Mouse (Mus musculus) kidney, embryonic 14.5 days (tissue): Measurements from ENCODE around the gene Pck2. TPM values are rescaled to one million over a fixed set of nuclear protein-coding genes. Genes with fewer than 3 reads are reported as not detected.

Source experiments
- ATAC-seq: fragments of 200-750 bp; cut with Nextera tagmentation; 2 replicates; pipeline ENCODE4 v1.8.0; 2017; ENCODE audit warnings: moderate number of reproducible peaks, mild to moderate bottlenecking, moderate TSS enrichment, moderate library complexity; ENCODE audit not compliant: low FRiP score, low TSS enrichment
- H3K27ac ChIP-seq: fragments of 300-500 bp; sonication (generic); 2 replicates; pipeline ENCODE4 v1.5.1; 2014; ENCODE audit warnings: low read depth, mild to moderate bottlenecking, low read length, moderate library complexity, mixed read lengths
- H3K27me3 ChIP-seq: fragments of 300-500 bp; sonication (generic); 2 replicates; pipeline ENCODE4 v1.6.1; 2014; ENCODE audit warnings: mild to moderate bottlenecking, low read length; ENCODE audit not compliant: control insufficient read depth, insufficient read depth
- H3K36me3 ChIP-seq: fragments of 300-500 bp; sonication (generic); 2 replicates; pipeline ENCODE4 v1.6.1; 2014; ENCODE audit warnings: low read length, mixed read lengths; ENCODE audit not compliant: control insufficient read depth, insufficient read depth
- H3K4me1 ChIP-seq: fragments of 300-500 bp; sonication (generic); 2 replicates; pipeline ENCODE4 v1.6.1; 2014; ENCODE audit warnings: low read length, mixed read lengths; ENCODE audit not compliant: control insufficient read depth, insufficient read depth
- H3K4me2 ChIP-seq: fragments of 300-500 bp; sonication (generic); replicated peaks from 2 replicates; pipeline ENCODE4 v1.6.1; 2014; ENCODE audit warnings: low read depth, mild to moderate bottlenecking, low read length
- H3K4me3 ChIP-seq: fragments of 300-500 bp; sonication (generic); 2 replicates; pipeline ENCODE4 v1.5.1; 2014; ENCODE audit warnings: mild to moderate bottlenecking, low read length
- H3K9ac ChIP-seq: fragments of 300-500 bp; sonication (generic); 2 replicates; pipeline ENCODE4 v1.6.1; 2014; ENCODE audit warnings: low read depth, mild to moderate bottlenecking, low read length, moderate library complexity
- H3K9me3 ChIP-seq: fragments of 300-500 bp; sonication (generic); 2 replicates; pipeline ENCODE4 v1.6.1; 2016; ENCODE audit warnings: low read length; ENCODE audit not compliant: control insufficient read depth
- WGBS: fragments of 180-500 bp; shearing (Covaris S2); extraction: QIAGEN DNeasy Blood & Tissue Kit; methylation state at CpG from one replicate; pipeline ENCODE4 v1.1.7; 2014; 5-methylcytosine and 5-hydroxymethylcytosine counted together
- polyA plus RNA-seq: library from polyadenylated mRNA; unstranded; fragments of >200 nt; fragmentation: Nextera tagmentation; extraction: Ambion mirVana; gene quantifications from 2 replicates; pipeline ENCODE4 v1.2.1, GENCODE M21; 2014

The Pck2 gene
- polyA plus RNA-seq, 1 experiment from 2014 or later: 37.1 TPM

GRCm38 (mm10) chr14:55559799-55560201 lies 19.7 kb downstream of the Pck2 start, which contains the start of gene Dcaf11:
TSS of gene Dcaf11 (plus strand) at chr14:55560006.
- no peaks in the 10 kb centered on the region for H3K27me3 ChIP-seq
- peaks cover 6% of the 10 kb centered on the region; the same call in 1 of the 2 replicates for H3K4me1 ChIP-seq
- WGBS: under 1% methylated on average over 27 of the region's 27 CpGs
- ATAC-seq: peak; percentile 78
- H3K4me3 ChIP-seq: peak within 1 kb of the TSS; percentile 61
- peak within 1 kb of the TSS; percentile 98 for H3K27ac ChIP-seq
- peak within 1 kb of the TSS; percentile 83 for H3K4me2 ChIP-seq
- H3K9me3 ChIP-seq: no peaks in the 10 kb centered on the region
- H3K36me3 ChIP-seq: peaks cover 17% of the 10 kb centered on the region
- peak within 1 kb of the TSS; percentile 74 for H3K9ac ChIP-seq

GRCm38 (mm10) chr14:55560202-55561073 lies 20.4 kb downstream of the Pck2 start, which contains the start of gene A730061H03Rik:
TSS of gene A730061H03Rik (minus strand) at chr14:55560406.
- Histone ChIP-seq H3K27ac (peak within 1 kb of the TSS; percentile 98), H3K36me3 (peaks cover 23% of the 10 kb centered on the region), H3K9ac (peak within 1 kb of the TSS; percentile 74), H3K9me3 (no peaks in the 10 kb centered on the region), H3K27me3 (no peaks in the 10 kb centered on the region), H3K4me1 (peaks cover 6% of the 10 kb centered on the region; the same call in 1 of the 2 replicates), H3K4me3 (peak within 1 kb of the TSS; percentile 61), H3K4me2 (peak within 1 kb of the TSS; percentile 83)
- under 1% methylated on average over 51 of the region's 51 CpGs for WGBS
- peak; percentile 96 for ATAC-seq

- H3K4me2 ChIP-seq: peak overlapping the region; percentile 83
- H3K27ac ChIP-seq: no peak overlapping the region
- peaks cover 37% of the 10 kb centered on the region for H3K36me3 ChIP-seq
- no peaks in the 10 kb centered on the region for H3K27me3 ChIP-seq
- peaks cover 6% of the 10 kb centered on the region; the same call in 1 of the 2 replicates for H3K4me1 ChIP-seq
- H3K4me3 ChIP-seq: peak overlapping the region; percentile 61
- no peak for ATAC-seq
- 0 out of 2 replicates have a peak overlapping the region, but pooled peaks have one; percentile 1 for H3K9ac ChIP-seq
- 69% methylated on average over 10 of the region's 10 CpGs for WGBS
- no peaks in the 10 kb centered on the region for H3K9me3 ChIP-seq
Measured at GRCm38 (mm10) chr14:55561860-55562259, 21.8 kb downstream of the Pck2 start.

GRCm38 (mm10) chr14:55563249-55563648 lies 23.2 kb downstream of the Pck2 start:
- Histone ChIP-seq H3K9ac (no peak overlapping the region), H3K27ac (no peak overlapping the region), H3K27me3 (no peaks in the 10 kb centered on the region), H3K4me1 (peaks cover 6% of the 10 kb centered on the region; the same call in 1 of the 2 replicates), H3K4me3 (no peak overlapping the region), H3K4me2 (no peak overlapping the region), H3K36me3 (peaks cover 51% of the 10 kb centered on the region), H3K9me3 (no peaks in the 10 kb centered on the region)
- no peak for ATAC-seq
- 91% methylated on average over 11 of the region's 11 CpGs for WGBS

- H3K27ac ChIP-seq: no peak overlapping the region
- H3K9ac ChIP-seq: no peak overlapping the region
- no peaks in the 10 kb centered on the region for H3K27me3 ChIP-seq
- 83% methylated on average over 3 of the region's 3 CpGs for WGBS
- ATAC-seq: no peak
- peaks cover 66% of the 10 kb centered on the region for H3K36me3 ChIP-seq
- H3K9me3 ChIP-seq: no peaks in the 10 kb centered on the region
- H3K4me3 ChIP-seq: no peak overlapping the region
- H3K4me2 ChIP-seq: no peak overlapping the region
- 0 out of 2 replicates have a peak, but pooled peaks cover 6% of the 10 kb centered on the region for H3K4me1 ChIP-seq
Measured at GRCm38 (mm10) chr14:55565748-55566147, 25.7 kb downstream of the Pck2 start.

- H3K36me3 ChIP-seq: peaks cover 66% of the 10 kb centered on the region
- H3K9ac ChIP-seq: no peak overlapping the region
- WGBS: 77% methylated on average over 3 of the region's 3 CpGs
- no peaks in the 10 kb centered on the region for H3K9me3 ChIP-seq
- no peak overlapping the region for H3K27ac ChIP-seq
- no peaks in the 10 kb centered on the region for H3K4me1 ChIP-seq
- no peaks in the 10 kb centered on the region for H3K27me3 ChIP-seq
- H3K4me2 ChIP-seq: no peak overlapping the region
- no peak overlapping the region for H3K4me3 ChIP-seq
- ATAC-seq: no peak
Measured at GRCm38 (mm10) chr14:55567496-55567895, 27.4 kb downstream of the Pck2 start.

- no peak overlapping the region for H3K4me3 ChIP-seq
- no peak for ATAC-seq
- 0 out of 2 replicates have a peak, but pooled peaks cover 4% of the 10 kb centered on the region for H3K4me1 ChIP-seq
- 87% methylated on average over 2 of the region's 2 CpGs for WGBS
- no peaks in the 10 kb centered on the region for H3K27me3 ChIP-seq
- no peak overlapping the region for H3K27ac ChIP-seq
- no peaks in the 10 kb centered on the region for H3K9me3 ChIP-seq
- H3K9ac ChIP-seq: no peak overlapping the region
- no peak overlapping the region for H3K4me2 ChIP-seq
- peaks cover 41% of the 10 kb centered on the region for H3K36me3 ChIP-seq
Measured at GRCm38 (mm10) chr14:55570588-55570987, 30.5 kb downstream of the Pck2 start.

GRCm38 (mm10) chr14:55571760-55572159 lies 31.7 kb downstream of the Pck2 start:
- Histone ChIP-seq H3K27ac (no peak overlapping the region), H3K27me3 (no peaks in the 10 kb centered on the region), H3K9ac (no peak overlapping the region), H3K36me3 (peaks cover 29% of the 10 kb centered on the region), H3K4me3 (no peak overlapping the region), H3K4me1 (0 out of 2 replicates have a peak, but pooled peaks cover 10% of the 10 kb centered on the region), H3K4me2 (no peak overlapping the region), H3K9me3 (no peaks in the 10 kb centered on the region)
- no peak for ATAC-seq

- no peaks in the 10 kb centered on the region for H3K9me3 ChIP-seq
- ATAC-seq: no peak
- 80% methylated on average over 8 of the region's 8 CpGs for WGBS
- no peak within 1 kb of the TSS for H3K27ac ChIP-seq
- no peak within 1 kb of the TSS for H3K4me3 ChIP-seq
- H3K9ac ChIP-seq: 0 out of 2 replicates have a peak within 1 kb of the TSS, but pooled peaks have one; percentile 8
- no peaks in the 10 kb centered on the region for H3K36me3 ChIP-seq
- peaks cover 19% of the 10 kb centered on the region for H3K4me1 ChIP-seq
- peak within 1 kb of the TSS; percentile 13; the same call in 1 of the 2 replicates for H3K4me2 ChIP-seq
- no peaks in the 10 kb centered on the region for H3K27me3 ChIP-seq
Measured at GRCm38 (mm10) chr14:55575302-55575701, 35.2 kb downstream of the Pck2 start, which contains the start of gene Fitm1. TSS of gene Fitm1 (plus strand) at chr14:55575617.
